Mouse (Mus musculus) activated CD4-positive, CD25-positive, alpha-beta regulatory T cell, adult 4 months (primary cell): ENCODE data around the gene Rrh. TPM values are rescaled to one million over a fixed set of nuclear protein-coding genes. Genes with fewer than 3 reads are reported as not detected.

Source experiments
- ATAC-seq: one replicate; pipeline ENCODE4 v1.8.0; 2017
- polyA plus RNA-seq, 2 experiments: library from polyadenylated mRNA; unstranded; fragments of 100-300 nt; shearing (Covaris generic); gene quantifications; one replicate each; pipeline ENCODE4 v1.2.1; 2017

Rrh gene
- polyA plus RNA-seq: not detected

DNA sequence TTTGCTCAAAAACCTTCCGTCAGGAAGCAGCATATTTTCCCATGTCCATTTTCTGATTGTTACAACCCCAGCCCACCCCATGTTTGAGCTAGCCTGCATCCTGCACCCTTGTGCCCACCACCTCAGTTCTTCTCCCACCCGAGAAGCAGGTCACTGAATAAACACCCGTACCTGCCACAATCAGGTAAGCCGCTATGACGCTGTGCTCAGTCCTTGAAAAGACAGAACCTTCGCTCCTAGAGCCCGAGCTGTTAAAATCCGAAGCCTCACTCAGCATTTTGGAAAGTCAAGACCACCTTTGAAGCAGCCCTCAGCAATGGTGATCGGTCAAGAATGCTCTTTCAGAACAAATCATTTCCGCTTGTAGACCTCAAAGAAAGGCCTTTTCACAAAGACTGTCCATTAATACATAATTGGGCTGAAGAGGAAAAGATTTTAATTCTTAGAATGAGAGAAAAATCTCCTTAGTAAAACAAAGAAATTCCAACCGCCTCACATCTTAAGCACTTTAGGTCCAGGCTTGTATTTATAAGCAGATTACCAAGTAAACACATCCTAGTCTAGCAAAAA, at the start of gene Rrh:
Rrh (minus strand) TSS at position 382 of the 570 bp plus-strand sequence.
- ATAC-seq: no peak

- ATAC-seq: peak; percentile 66
Observed at GRCm38 (mm10) chr3:129863698-129864097, 41.3 kb upstream of the Rrh start.

DNA sequence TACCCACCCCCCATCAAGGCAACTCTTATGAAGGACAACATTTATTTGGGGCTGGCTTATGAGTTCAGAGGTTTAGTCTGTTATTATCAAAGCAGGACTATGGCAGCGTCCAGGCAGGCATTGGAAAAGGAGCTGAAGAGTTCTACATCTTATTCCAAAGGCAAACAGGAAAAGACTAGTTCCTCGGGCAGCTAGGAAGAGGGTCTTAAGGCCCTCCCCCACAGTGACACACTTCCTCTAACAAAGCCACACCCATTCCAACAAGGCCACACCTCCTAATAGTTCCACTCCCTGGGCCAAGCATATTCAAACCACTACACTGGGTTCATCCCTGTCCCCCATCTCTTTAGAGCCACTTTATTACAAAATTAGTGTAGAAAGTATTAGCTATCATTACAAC, 40.2 kb upstream of the Rrh start:
- no peak for ATAC-seq

DNA sequence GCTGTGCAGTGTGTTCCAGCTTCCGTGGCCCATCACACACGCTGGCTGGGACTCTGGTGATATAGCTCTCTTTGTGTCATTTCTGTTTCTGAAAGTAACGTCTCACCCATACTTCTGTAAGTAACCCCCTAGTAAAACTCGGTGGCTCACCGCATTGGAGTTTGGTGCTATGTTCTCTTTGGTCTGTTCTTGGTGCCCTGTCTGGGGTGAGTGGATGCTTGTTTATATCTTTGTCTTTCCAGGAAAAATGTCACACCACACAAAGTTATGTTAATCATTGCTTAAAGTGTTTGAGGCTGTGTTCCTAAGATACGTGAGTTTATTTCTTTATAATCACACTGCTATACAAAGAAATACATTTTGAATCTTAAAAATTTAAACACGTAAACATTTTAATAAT, 24.5 kb upstream of the Rrh start:
- no peak for ATAC-seq

DNA sequence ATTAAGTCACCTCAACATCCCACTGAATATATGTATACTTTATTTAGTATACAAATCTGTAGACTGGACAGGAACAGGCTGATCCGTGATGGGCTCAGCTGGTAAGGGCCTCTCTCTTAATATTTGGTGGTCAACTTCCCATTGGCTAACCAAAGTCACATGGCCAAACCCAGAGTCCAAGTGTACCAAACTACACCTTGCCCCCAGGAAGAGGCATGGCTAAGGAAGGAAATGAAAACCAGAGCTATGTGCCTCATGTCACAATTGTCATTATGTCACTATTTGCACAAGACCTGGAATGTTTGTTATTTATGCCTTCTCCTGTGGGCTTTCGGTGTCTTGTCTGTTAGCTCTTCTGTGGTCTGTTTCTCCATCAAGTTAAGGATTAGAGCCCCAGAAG, 23.5 kb upstream of the Rrh start:
- no peak for ATAC-seq

DNA sequence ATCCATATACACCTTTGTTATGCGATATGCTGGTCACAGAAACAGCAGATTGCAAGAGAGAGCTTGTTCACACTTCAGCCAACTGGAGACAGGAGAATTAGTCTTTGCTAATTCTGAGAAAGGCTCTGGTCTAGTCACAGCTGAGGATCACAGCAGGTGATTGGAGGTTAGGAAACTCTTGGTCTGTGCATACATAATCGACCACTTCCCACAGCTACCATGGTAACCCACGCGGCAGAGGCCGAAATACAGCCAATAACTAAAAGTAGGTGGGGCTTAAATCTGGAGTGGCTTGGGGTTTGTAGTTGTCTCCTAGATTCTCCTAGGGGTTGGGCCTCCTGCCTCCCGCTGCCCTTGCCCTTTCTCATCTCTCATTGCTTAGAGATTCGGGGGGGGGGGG, 15.6 kb upstream of the Rrh start:
- ATAC-seq: no peak

GRCm38 (mm10) chr3:129836965-129837364, 14.6 kb upstream of the Rrh start:
- no peak for ATAC-seq

- no peak for ATAC-seq
Observed at GRCm38 (mm10) chr3:129836051-129836697, 13.8 kb upstream of the Rrh start.

DNA sequence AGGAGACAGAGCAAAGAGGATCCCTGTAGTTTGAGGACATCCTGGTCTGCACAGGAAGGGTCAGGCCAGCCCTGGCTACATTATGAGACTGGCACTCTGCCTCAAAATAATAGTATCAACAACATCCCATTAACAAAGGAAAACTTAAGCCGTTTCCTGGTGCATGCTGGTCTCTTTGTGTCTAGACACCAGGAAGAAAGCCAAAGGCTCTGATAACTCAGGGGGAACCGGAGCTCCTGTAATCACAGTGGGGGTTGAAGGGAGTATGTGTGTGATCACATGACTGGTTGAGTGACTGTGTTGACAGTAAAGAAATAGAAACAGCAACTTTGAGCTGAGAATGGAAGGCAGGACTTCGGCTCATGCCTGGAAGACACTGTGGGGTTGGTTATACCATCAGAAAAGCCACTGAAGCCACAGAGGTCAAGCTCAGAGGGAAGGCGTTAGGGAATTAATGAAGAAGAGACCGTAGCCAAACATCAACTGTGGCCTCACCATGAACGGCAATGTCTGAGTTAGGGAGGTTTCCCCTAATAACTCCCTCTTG, 13.1 kb upstream of the Rrh start, which contains the start of gene Cfi:
Cfi (plus strand) TSS at position 497 of the 547 bp plus-strand sequence.
- no peak for ATAC-seq

DNA sequence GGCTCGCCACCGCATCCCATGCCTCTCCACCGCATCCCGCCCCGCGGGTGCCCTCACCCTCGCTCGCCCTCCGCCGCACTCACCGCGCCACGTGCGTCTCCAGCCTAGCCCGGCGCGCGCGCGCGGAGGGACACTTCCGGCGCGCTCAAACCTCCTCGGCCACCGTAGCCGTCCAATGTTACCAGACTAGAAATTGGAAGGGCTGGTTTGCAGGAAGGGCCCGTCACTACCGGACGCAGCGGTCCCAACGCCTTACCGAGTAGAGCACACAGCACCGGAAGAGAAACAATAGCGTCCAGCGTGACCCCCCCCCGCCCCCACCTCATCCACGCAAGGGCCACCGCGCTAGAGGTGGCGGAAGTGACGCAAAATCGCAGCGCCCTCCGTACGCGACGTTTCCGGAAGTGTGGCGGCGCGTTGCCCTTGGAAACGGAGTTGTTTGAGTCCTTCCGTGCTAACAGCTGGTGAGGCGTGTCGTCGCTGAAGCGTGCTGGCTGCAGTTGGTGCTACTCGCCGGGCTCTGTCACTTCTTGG, 8.7 kb upstream of the Rrh start, which contains the start of gene Gar1:
Gar1 (minus strand) TSS at position 362 of the 534 bp plus-strand sequence.
- ATAC-seq: peak; percentile 91

DNA sequence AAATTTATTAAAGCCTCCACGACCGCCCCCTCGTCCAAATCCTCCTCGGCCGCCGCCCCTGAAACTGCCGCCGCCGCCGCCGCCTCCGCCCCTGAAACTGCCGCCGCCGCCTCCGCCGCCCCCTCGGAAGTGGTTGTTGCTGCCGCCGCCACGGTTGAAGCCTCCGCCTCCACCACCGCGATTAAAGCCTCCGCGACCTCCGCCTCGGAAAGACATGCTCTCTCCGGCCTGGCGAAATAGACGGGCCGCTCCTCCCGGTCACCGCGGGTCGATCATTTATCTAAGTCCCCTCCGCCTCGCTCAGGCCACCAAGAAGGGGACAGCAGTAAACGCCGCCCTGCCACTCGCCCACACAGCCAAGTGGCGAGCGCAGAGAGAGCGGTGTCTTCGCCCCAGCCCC, 8.2 kb upstream of the Rrh start:
- ATAC-seq: peak; percentile 16

DNA sequence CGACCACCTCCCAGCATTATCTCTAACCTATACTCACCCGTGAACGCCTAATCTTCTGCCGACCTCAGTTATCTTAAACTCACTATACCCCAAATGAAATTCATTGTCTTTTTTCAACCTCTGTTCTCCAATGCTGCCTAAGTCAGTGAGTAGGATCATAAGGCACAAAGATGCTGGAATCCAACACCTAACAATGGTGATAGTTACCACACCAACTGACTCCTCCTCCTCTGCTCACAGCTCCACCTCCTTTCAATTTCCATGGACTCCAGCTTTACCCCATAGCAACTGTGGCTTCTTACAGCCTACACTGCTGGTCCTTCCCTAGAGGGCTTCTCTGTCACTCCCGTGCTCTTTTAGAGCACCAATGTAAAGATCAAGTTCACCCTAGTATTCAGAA, 5.3 kb upstream of the Rrh start:
- ATAC-seq: no peak

DNA sequence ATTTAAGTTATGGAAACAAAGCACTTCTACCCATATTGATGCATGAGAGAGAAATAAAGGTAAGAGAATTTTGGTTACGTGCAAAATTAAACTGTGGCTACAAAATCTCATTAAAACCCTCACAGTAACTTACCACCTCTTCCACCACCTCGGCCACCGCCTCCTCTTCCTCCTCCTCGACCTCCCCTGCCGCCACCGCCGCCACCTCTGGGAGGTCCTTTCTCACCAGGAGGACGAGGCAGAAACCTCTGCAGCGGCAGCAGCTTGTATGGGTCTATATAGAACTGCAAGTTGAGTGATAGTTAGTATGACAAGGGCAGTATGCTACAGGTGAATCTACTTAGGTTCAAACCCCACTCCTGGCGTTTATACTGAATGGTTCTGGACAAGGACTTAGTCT, 4.3 kb upstream of the Rrh start:
- ATAC-seq: no peak

GRCm38 (mm10) chr3:129824891-129825290, 2.5 kb upstream of the Rrh start:
- no peak for ATAC-seq

DNA sequence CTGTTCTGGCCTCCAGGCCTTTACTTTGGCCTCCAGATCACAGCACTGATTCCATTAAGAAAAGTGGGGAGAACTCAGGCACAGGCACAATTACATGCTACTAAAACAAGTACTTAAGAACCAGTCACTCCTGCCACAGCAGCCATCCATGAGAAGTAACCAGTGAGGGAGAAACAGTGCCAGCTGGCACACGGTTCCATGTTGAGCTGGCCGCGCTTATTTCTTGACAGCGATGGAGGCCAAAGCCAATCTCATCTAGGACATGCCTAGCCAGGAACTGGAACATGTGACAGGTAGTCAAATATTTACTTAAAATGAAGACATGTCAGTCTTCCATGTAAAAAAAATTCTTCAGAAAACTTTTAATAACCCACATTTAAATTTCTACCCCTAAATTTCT, 1.8 kb upstream of the Rrh start:
- no peak for ATAC-seq

DNA sequence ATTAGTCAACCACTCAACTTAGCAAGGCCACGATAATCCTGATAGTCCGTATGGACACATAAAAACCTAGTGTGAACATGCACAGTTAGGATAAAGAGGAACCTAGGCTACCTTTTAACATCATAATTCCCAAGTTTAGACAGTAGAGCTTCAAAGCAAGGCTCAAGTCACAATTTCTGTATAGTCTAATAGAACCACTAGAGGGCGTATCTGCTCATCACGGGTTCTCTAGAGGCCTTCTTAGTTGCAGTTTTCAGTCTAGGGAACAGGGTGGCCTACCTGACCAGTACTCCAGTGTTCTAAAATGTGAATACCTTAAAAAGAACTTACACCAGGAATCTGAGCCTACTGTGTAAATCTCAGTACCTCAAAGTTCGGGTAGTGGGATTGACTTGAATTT, 906 bp upstream of the Rrh start:
- peak; percentile 85 for ATAC-seq

DNA sequence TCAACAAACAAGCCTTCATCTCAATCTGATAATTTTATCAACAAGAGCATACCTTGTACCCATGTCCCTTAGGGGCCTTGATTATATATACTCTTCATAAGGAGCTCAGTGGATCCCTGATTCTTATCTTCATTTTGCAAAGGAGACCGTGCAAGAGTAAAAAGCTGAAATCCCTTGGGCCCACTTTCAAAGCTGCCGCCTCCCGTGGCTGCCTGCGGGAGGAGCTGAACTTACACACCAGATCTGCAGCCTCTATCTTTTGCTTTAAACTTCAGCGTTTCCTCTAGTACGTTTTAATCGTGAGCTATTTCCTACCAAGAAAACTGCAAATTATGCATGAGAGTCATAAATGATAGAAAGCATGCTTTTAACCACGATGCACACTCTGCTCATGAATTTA, 651 bp downstream of the Rrh start:
- ATAC-seq: no peak

GRCm38 (mm10) chr3:129820847-129821246, 1.5 kb downstream of the Rrh start:
- ATAC-seq: no peak

DNA sequence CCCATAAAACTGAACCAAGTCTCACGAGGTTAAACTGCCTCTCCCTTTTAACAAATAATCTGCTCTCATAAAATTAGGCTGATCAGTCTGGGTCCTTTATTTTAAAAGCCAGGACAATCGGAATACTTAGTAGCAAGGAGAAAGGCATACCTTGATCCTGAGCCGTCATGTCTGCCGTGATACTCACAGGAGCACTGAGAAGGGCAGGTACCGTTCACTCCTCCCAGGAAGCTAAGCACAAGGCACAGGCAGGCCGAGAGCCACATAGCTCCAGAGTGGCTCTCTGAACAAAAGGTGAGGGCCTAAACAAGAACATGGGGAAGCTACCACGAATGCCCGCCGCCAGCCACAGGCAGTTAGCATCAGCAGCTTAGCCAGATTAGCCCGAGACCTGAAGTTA, 18.6 kb downstream of the Rrh start, which contains the start of gene Lrit3:
Lrit3 (minus strand) TSS at position 266 of the 400 bp plus-strand sequence.
- no peak for ATAC-seq

DNA sequence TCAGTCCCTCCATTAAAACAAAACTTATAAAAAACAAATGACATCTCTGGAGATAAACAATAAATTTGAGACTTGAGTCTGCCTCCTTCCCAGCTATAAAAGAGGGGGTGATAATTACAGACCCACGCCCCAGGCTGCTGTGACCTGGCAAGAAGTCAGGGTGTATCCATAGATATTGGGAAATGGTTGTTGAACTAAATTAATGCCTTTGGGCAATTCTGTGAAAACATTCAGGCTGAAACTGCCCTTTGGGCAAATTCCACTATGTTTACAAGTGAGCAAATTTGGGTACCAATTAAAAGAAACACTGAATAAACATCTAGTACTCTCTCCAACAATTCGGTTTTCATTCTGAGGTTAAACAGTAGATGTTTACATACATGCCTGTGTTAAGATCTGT, 23.4 kb downstream of the Rrh start:
- ATAC-seq: no peak

DNA sequence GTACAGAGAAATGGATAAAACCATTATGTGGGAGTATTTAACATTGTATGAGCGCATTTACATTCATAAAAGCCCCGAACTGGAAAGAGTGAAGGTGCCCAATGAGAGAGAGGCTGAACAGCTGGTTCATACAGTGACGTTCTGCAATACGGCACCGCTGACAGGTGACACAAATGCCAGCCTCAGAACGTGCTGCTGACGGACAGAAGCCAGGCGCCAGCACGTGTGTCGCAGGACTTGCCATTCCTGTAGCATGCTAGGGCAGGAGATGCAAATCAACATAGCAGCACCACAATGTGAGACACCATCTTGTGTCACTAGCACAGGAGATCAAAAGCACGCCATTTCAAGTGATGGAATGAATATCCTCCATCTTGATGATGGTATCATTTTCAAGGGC, 23.8 kb downstream of the Rrh start:
- ATAC-seq: no peak

GRCm38 (mm10) chr3:129797341-129797740, 25.0 kb downstream of the Rrh start:
- ATAC-seq: no peak

DNA sequence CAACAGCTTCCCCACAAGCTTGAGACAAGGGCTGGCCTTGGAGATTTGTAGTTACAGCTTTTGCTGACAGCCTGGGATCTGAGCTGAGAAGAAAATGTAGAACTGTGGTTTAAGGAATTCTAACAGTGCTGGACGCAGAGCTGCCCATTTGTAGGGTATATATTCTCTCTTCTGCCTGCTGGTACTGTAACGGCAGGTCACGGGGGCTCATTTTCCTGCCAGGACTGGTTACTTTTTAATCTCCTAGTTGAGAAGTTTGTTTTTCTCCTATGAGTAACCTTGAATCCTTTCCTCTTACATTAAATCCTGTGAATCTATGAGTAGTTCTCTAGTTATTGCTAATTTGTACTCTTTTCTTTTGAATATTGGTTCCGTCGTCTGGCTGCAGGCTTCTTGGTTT, 28.6 kb downstream of the Rrh start:
- ATAC-seq: no peak

GRCm38 (mm10) chr3:129782746-129783145, 39.6 kb downstream of the Rrh start:
- ATAC-seq: no peak
